20 mouse cellular contexts compared by ENCODE assay signal in genomic region chr7:30409789-30410188, GRCm38 (mm10). TPM values are rescaled to one million over a fixed set of nuclear protein-coding genes. Genes with fewer than 3 reads are reported as not detected.
"Had no signal": no experiment of that assay in that cellular context is flagged by ENCODE, and none has a peak within 500 bp of the region (broad histone marks: within the 10 kb centered on the region; RNA-seq: fewer than 3 reads in every experiment).

No protein-coding gene starts in this region.

- H3K4me3 ChIP-seq: layer of hippocampus, adult 2 months; limb, embryonic 10.5 days; limb, embryonic 13.5 days; liver, embryonic 13.5 days; midbrain, embryonic 12.5 days; midbrain, embryonic 15.5 days; neural tube, embryonic 13.5 days had no signal

- H3K27ac ChIP-seq: layer of hippocampus, adult 2 months; limb, embryonic 10.5 days; limb, embryonic 13.5 days; liver, embryonic 13.5 days; macrophage; midbrain, embryonic 12.5 days; midbrain, embryonic 15.5 days; neural tube, embryonic 13.5 days; stomach, postnatal 0 days had no signal

- H3K4me1 ChIP-seq: limb, embryonic 10.5 days; limb, embryonic 13.5 days; liver, embryonic 13.5 days; midbrain, embryonic 12.5 days; midbrain, embryonic 15.5 days; neural tube, embryonic 13.5 days had no signal

- H3K27me3 ChIP-seq: liver, embryonic 13.5 days; midbrain, embryonic 15.5 days had no signal

- DNase-seq: kidney, adult 18-20 months; kidney, adult 9 months; kidney, postnatal 14 days; layer of hippocampus, adult 9-11 months; liver, embryonic 13.5 days; lung, embryonic 14.5 days; retina, postnatal 1 day; right cerebral cortex, postnatal 25 days; spleen, adult 18-20 months had no signal

- H3K36me3 ChIP-seq: limb, embryonic 10.5 days; limb, embryonic 13.5 days; liver, embryonic 13.5 days; midbrain, embryonic 12.5 days; midbrain, embryonic 15.5 days; neural tube, embryonic 13.5 days had no signal

- ATAC-seq: inflammation-experienced regulatory T-cells, adult 6 months; intestine, embryonic 16.5 days; lung, postnatal 0 days; midbrain, embryonic 15.5 days had no signal

RNA-seq across cellular contexts. Expression of gene Hcst, which starts 9.9 kb away (rescaled TPM):
- polyA plus RNA-seq: limb, embryonic 10.5 days; midbrain, embryonic 12.5 days had no signal

RNA-seq across cellular contexts. Expression of gene Lrfn3, which starts 47.2 kb away (rescaled TPM):
- polyA plus RNA-seq: inflammation-experienced regulatory T-cells, adult 6 months; macrophage had no signal
